Mouse (Mus musculus): ENCODE data around the gene Carm1. TPM values are rescaled to one million over a fixed set of nuclear protein-coding genes. Genes with fewer than 3 reads are reported as not detected.

The Carm1 gene
- total RNA-seq (2014; rRNA removed) (85.3 and 97.4 TPM in 2 replicates), polyA plus RNA-seq (2015; fragmentation: Nextera tagmentation; extraction: Ambion mirVana) (23.0 and 27.3 TPM in 2 replicates)

- ATAC-seq (ENCODE audit: low FRiP score): no peak
- WGBS: 0% methylated on average over 4 of the region's 52 CpGs
- H3K9ac ChIP-seq (replicated peaks; ENCODE audit: low read length, poor library complexity, severe bottlenecking): peak within 1 kb of the TSS; percentile 95
These were observed at the start of gene Carm1 for GRCm38 (mm10) chr9:21546789-21547074. Gene Carm1 (plus strand): TSS chr9:21546894.

GRCm38 (mm10) chr9:21497050-21497542, 49.6 kb upstream of the Carm1 start:
- ATAC-seq (ENCODE audit: low FRiP score): no peak

More at GRCm38 (mm10) chr9:21546789-21547074, at the start of gene Carm1:
- Histone ChIP-seq H3K4me2 (ENCODE audit: low read depth, low read length, poor library complexity, severe bottlenecking) (peak within 1 kb of the TSS; percentile 71), H3K9me3 (ENCODE audit: low read length) (no peaks in the 10 kb centered on the region), H3K4me1 (ENCODE audit: insufficient read depth, low read length) (peaks cover 6% of the 10 kb centered on the region), H3K4me3 (ENCODE audit: low read depth, low read length) (peak within 1 kb of the TSS; percentile 79), H3K36me3 (ENCODE audit: insufficient read depth, low read length) (peaks cover 3% of the 10 kb centered on the region; the same call in 1 of the 2 replicates), H3K27ac (ENCODE audit: low read depth, low read length) (peak within 1 kb of the TSS; percentile 96), H3K27me3 (ENCODE audit: insufficient read depth, low read length) (no peaks in the 10 kb centered on the region)
- no peak for TF ChIP-seq CTCF (IDR thresholded peaks at IDR 0.05)
- no peak for DNase-seq (ENCODE audit: low spot score)

GRCm38 (mm10) chr9:21497664-21498063, 49.0 kb upstream of the Carm1 start:
- H3K36me3 ChIP-seq (ENCODE audit: insufficient read depth, low read length): peaks cover 23% of the 10 kb centered on the region
- 90% methylated on average over 2 of the region's 2 CpGs for WGBS
- ATAC-seq (ENCODE audit: low FRiP score) (no peak), DNase-seq (ENCODE audit: low spot score) (no peak)
- H3K9ac ChIP-seq (replicated peaks; ENCODE audit: low read length, poor library complexity, severe bottlenecking): no peak overlapping the region
- no peak for TF ChIP-seq CTCF (IDR thresholded peaks at IDR 0.05)
- H3K4me2 ChIP-seq (ENCODE audit: low read depth, low read length, poor library complexity, severe bottlenecking): no peak overlapping the region
- no peak overlapping the region for H3K27ac ChIP-seq (ENCODE audit: low read depth, low read length)
- no peaks in the 10 kb centered on the region for H3K4me1 ChIP-seq (ENCODE audit: insufficient read depth, low read length)
- no peaks in the 10 kb centered on the region for H3K9me3 ChIP-seq (ENCODE audit: low read length)
- H3K27me3 ChIP-seq (ENCODE audit: insufficient read depth, low read length): no peaks in the 10 kb centered on the region
- H3K4me3 ChIP-seq (ENCODE audit: low read depth, low read length): no peak overlapping the region

More at GRCm38 (mm10) chr9:21497050-21497542, 49.6 kb upstream of the Carm1 start:
- peaks cover 26% of the 10 kb centered on the region for H3K36me3 ChIP-seq (ENCODE audit: insufficient read depth, low read length)
- TF ChIP-seq CTCF (IDR thresholded peaks at IDR 0.05): no peak
- DNase-seq (ENCODE audit: low spot score): no peak
- WGBS: 95% methylated on average over 16 of the region's 16 CpGs
- H3K9me3 ChIP-seq (ENCODE audit: low read length): no peaks in the 10 kb centered on the region
- no peaks in the 10 kb centered on the region for H3K27me3 ChIP-seq (ENCODE audit: insufficient read depth, low read length)
- no peak overlapping the region for H3K27ac ChIP-seq (ENCODE audit: low read depth, low read length)
- no peaks in the 10 kb centered on the region for H3K4me1 ChIP-seq (ENCODE audit: insufficient read depth, low read length)
- no peak overlapping the region for H3K4me2 ChIP-seq (ENCODE audit: low read depth, low read length, poor library complexity, severe bottlenecking)
- no peak overlapping the region for H3K4me3 ChIP-seq (ENCODE audit: low read depth, low read length)
- H3K9ac ChIP-seq (replicated peaks; ENCODE audit: low read length, poor library complexity, severe bottlenecking): no peak overlapping the region

GRCm38 (mm10) chr9:21498284-21498902, 48.3 kb upstream of the Carm1 start:
- no peak for TF ChIP-seq CTCF (IDR thresholded peaks at IDR 0.05)
- no peak for DNase-seq (ENCODE audit: low spot score)
- H3K27ac ChIP-seq (ENCODE audit: low read depth, low read length): no peak overlapping the region
- H3K9ac ChIP-seq (replicated peaks; ENCODE audit: low read length, poor library complexity, severe bottlenecking): no peak overlapping the region
- no peak overlapping the region for H3K4me2 ChIP-seq (ENCODE audit: low read depth, low read length, poor library complexity, severe bottlenecking)
- H3K27me3 ChIP-seq (ENCODE audit: insufficient read depth, low read length): no peaks in the 10 kb centered on the region
- H3K4me1 ChIP-seq (ENCODE audit: insufficient read depth, low read length): no peaks in the 10 kb centered on the region
- peaks cover 27% of the 10 kb centered on the region for H3K36me3 ChIP-seq (ENCODE audit: insufficient read depth, low read length)
- ATAC-seq (ENCODE audit: low FRiP score): no peak
- no peaks in the 10 kb centered on the region for H3K9me3 ChIP-seq (ENCODE audit: low read length)
- H3K4me3 ChIP-seq (ENCODE audit: low read depth, low read length): no peak overlapping the region
- WGBS: 86% methylated on average over 12 of the region's 12 CpGs

- Histone ChIP-seq H3K9ac (replicated peaks; ENCODE audit: low read length, poor library complexity, severe bottlenecking) (no peak overlapping the region), H3K9me3 (ENCODE audit: low read length) (no peaks in the 10 kb centered on the region), H3K36me3 (ENCODE audit: insufficient read depth, low read length) (peaks cover 60% of the 10 kb centered on the region), H3K4me3 (ENCODE audit: low read depth, low read length) (no peak overlapping the region), H3K27ac (ENCODE audit: low read depth, low read length) (no peak overlapping the region), H3K4me1 (ENCODE audit: insufficient read depth, low read length) (no peaks in the 10 kb centered on the region), H3K4me2 (ENCODE audit: low read depth, low read length, poor library complexity, severe bottlenecking) (no peak overlapping the region), H3K27me3 (ENCODE audit: insufficient read depth, low read length) (no peaks in the 10 kb centered on the region)
- no peak for DNase-seq (ENCODE audit: low spot score)
- ATAC-seq (ENCODE audit: low FRiP score): no peak
- TF ChIP-seq CTCF (IDR thresholded peaks at IDR 0.05): no peak
- 99% methylated on average over 8 of the region's 8 CpGs for WGBS
These were observed 43.3 kb upstream of the Carm1 start for GRCm38 (mm10) chr9:21503352-21503751.

- Histone ChIP-seq H3K9ac (replicated peaks; ENCODE audit: low read length, poor library complexity, severe bottlenecking) (no peak overlapping the region), H3K4me1 (ENCODE audit: insufficient read depth, low read length) (peaks cover 8% of the 10 kb centered on the region; the same call in 1 of the 2 replicates), H3K36me3 (ENCODE audit: insufficient read depth, low read length) (peaks cover 52% of the 10 kb centered on the region), H3K4me2 (ENCODE audit: low read depth, low read length, poor library complexity, severe bottlenecking) (no peak overlapping the region), H3K27ac (ENCODE audit: low read depth, low read length) (no peak overlapping the region), H3K27me3 (ENCODE audit: insufficient read depth, low read length) (no peaks in the 10 kb centered on the region), H3K9me3 (ENCODE audit: low read length) (no peaks in the 10 kb centered on the region), H3K4me3 (ENCODE audit: low read depth, low read length) (no peak overlapping the region)
- no peak for ATAC-seq (ENCODE audit: low FRiP score)
- DNase-seq (ENCODE audit: low spot score): no peak
- TF ChIP-seq CTCF (IDR thresholded peaks at IDR 0.05): no peak
These were observed 40.9 kb upstream of the Carm1 start for GRCm38 (mm10) chr9:21505767-21506166.

Data from midbrain, postnatal 0 days (tissue).